Mouse (Mus musculus): ENCODE data around the gene Actrt2. TPM values are rescaled to one million over a fixed set of nuclear protein-coding genes. Genes with fewer than 3 reads are reported as not detected.

The Actrt2 gene
- not detected in 2 replicates for polyA plus RNA-seq (2012; rRNA removed)

- TF ChIP-seq CTCF (IDR thresholded peaks at IDR 0.05; ENCODE audit: extremely low read depth, insufficient read length, insufficient replicate concordance, low read depth, low read length) (no peak), POLR2A (IDR thresholded peaks at IDR 0.05; ENCODE audit: low read depth, low read length) (no peak)
- H3K36me3 ChIP-seq (ENCODE audit: control insufficient read depth, insufficient read depth, low read length), result no peaks in the 10 kb centered on the region
Observed at GRCm38 (mm10) chr4:154667767-154668166, at the start of gene Actrt2. TSS of gene Actrt2 (minus strand) at chr4:154667867.

GRCm38 (mm10) chr4:154709391-154710107, 41.9 kb upstream of the Actrt2 start:
- Histone ChIP-seq H3K4me3 (ENCODE audit: low read depth, low read length) (no peak overlapping the region), H3K36me3 (ENCODE audit: control insufficient read depth, insufficient read depth, low read length) (no peaks in the 10 kb centered on the region), H3K4me1 (ENCODE audit: control insufficient read depth, insufficient read depth, insufficient read length, low read length) (no peaks in the 10 kb centered on the region), H3K27ac (ENCODE audit: insufficient read depth, low read depth, low read length) (no peak overlapping the region), H3K27me3 (ENCODE audit: control insufficient read depth, insufficient read depth, low read length) (no peaks in the 10 kb centered on the region)
- TF ChIP-seq CTCF (IDR thresholded peaks at IDR 0.05; ENCODE audit: extremely low read depth, insufficient read length, insufficient replicate concordance, low read depth, low read length) (no peak), POLR2A (IDR thresholded peaks at IDR 0.05; ENCODE audit: low read depth, low read length) (no peak)
- 37% methylated on average over 21 of the region's 21 CpGs for WGBS

More at GRCm38 (mm10) chr4:154667767-154668166, at the start of gene Actrt2:
- Histone ChIP-seq H3K27me3 (ENCODE audit: control insufficient read depth, insufficient read depth, low read length) (no peaks in the 10 kb centered on the region), H3K4me1 (ENCODE audit: control insufficient read depth, insufficient read depth, insufficient read length, low read length) (no peaks in the 10 kb centered on the region), H3K4me3 (ENCODE audit: low read depth, low read length) (no peak within 1 kb of the TSS), H3K27ac (ENCODE audit: insufficient read depth, low read depth, low read length) (no peak within 1 kb of the TSS)
- 91% methylated on average over 2 of the region's 2 CpGs for WGBS

- Histone ChIP-seq H3K36me3 (ENCODE audit: control insufficient read depth, insufficient read depth, low read length) (no peaks in the 10 kb centered on the region), H3K4me3 (ENCODE audit: low read depth, low read length) (no peak overlapping the region), H3K27me3 (ENCODE audit: control insufficient read depth, insufficient read depth, low read length) (no peaks in the 10 kb centered on the region), H3K27ac (ENCODE audit: insufficient read depth, low read depth, low read length) (no peak overlapping the region), H3K4me1 (ENCODE audit: control insufficient read depth, insufficient read depth, insufficient read length, low read length) (no peaks in the 10 kb centered on the region)
- 56% methylated on average over 2 of the region's 2 CpGs for WGBS
- TF ChIP-seq POLR2A (IDR thresholded peaks at IDR 0.05; ENCODE audit: low read depth, low read length) (no peak), CTCF (IDR thresholded peaks at IDR 0.05; ENCODE audit: extremely low read depth, insufficient read length, insufficient replicate concordance, low read depth, low read length) (no peak)
Observed at GRCm38 (mm10) chr4:154708811-154709210, 41.1 kb upstream of the Actrt2 start.

- 84% methylated on average over 11 of the region's 11 CpGs for WGBS
- Histone ChIP-seq H3K4me3 (ENCODE audit: low read depth, low read length) (no peak overlapping the region), H3K27me3 (ENCODE audit: control insufficient read depth, insufficient read depth, low read length) (no peaks in the 10 kb centered on the region), H3K36me3 (ENCODE audit: control insufficient read depth, insufficient read depth, low read length) (no peaks in the 10 kb centered on the region), H3K4me1 (ENCODE audit: control insufficient read depth, insufficient read depth, insufficient read length, low read length) (no peaks in the 10 kb centered on the region), H3K27ac (ENCODE audit: insufficient read depth, low read depth, low read length) (no peak overlapping the region)
- no peak for TF ChIP-seq CTCF (IDR thresholded peaks at IDR 0.05; ENCODE audit: extremely low read depth, insufficient read length, insufficient replicate concordance, low read depth, low read length)
- TF ChIP-seq POLR2A (IDR thresholded peaks at IDR 0.05; ENCODE audit: low read depth, low read length), result no peak
Observed at GRCm38 (mm10) chr4:154708223-154708622, 40.6 kb upstream of the Actrt2 start.

GRCm38 (mm10) chr4:154707521-154707920, 39.9 kb upstream of the Actrt2 start:
- no peaks in the 10 kb centered on the region for H3K4me1 ChIP-seq (ENCODE audit: control insufficient read depth, insufficient read depth, insufficient read length, low read length)
- H3K27me3 ChIP-seq (ENCODE audit: control insufficient read depth, insufficient read depth, low read length), result no peaks in the 10 kb centered on the region
- H3K36me3 ChIP-seq (ENCODE audit: control insufficient read depth, insufficient read depth, low read length), result no peaks in the 10 kb centered on the region
- WGBS, result 72% methylated on average over 4 of the region's 4 CpGs
- no peak overlapping the region for H3K4me3 ChIP-seq (ENCODE audit: low read depth, low read length)
- TF ChIP-seq CTCF (IDR thresholded peaks at IDR 0.05; ENCODE audit: extremely low read depth, insufficient read length, insufficient replicate concordance, low read depth, low read length), result no peak
- TF ChIP-seq POLR2A (IDR thresholded peaks at IDR 0.05; ENCODE audit: low read depth, low read length), result no peak
- H3K27ac ChIP-seq (ENCODE audit: insufficient read depth, low read depth, low read length), result no peak overlapping the region

- Histone ChIP-seq H3K27ac (ENCODE audit: insufficient read depth, low read depth, low read length) (no peak overlapping the region), H3K27me3 (ENCODE audit: control insufficient read depth, insufficient read depth, low read length) (no peaks in the 10 kb centered on the region)
- TF ChIP-seq CTCF (IDR thresholded peaks at IDR 0.05; ENCODE audit: extremely low read depth, insufficient read length, insufficient replicate concordance, low read depth, low read length) (no peak), POLR2A (IDR thresholded peaks at IDR 0.05; ENCODE audit: low read depth, low read length) (no peak)
Observed at GRCm38 (mm10) chr4:154706442-154706841, 38.8 kb upstream of the Actrt2 start.

GRCm38 (mm10) chr4:154705681-154706080, 38.0 kb upstream of the Actrt2 start:
- no peaks in the 10 kb centered on the region for H3K4me1 ChIP-seq (ENCODE audit: control insufficient read depth, insufficient read depth, insufficient read length, low read length)
- no peak overlapping the region for H3K4me3 ChIP-seq (ENCODE audit: low read depth, low read length)
- no peak overlapping the region for H3K27ac ChIP-seq (ENCODE audit: insufficient read depth, low read depth, low read length)
- TF ChIP-seq POLR2A (IDR thresholded peaks at IDR 0.05; ENCODE audit: low read depth, low read length) (no peak), CTCF (IDR thresholded peaks at IDR 0.05; ENCODE audit: extremely low read depth, insufficient read length, insufficient replicate concordance, low read depth, low read length) (no peak)
- 56% methylated on average over 4 of the region's 4 CpGs for WGBS
- no peaks in the 10 kb centered on the region for H3K36me3 ChIP-seq (ENCODE audit: control insufficient read depth, insufficient read depth, low read length)
- H3K27me3 ChIP-seq (ENCODE audit: control insufficient read depth, insufficient read depth, low read length), result no peaks in the 10 kb centered on the region

More at GRCm38 (mm10) chr4:154706442-154706841, 38.8 kb upstream of the Actrt2 start:
- no peaks in the 10 kb centered on the region for H3K4me1 ChIP-seq (ENCODE audit: control insufficient read depth, insufficient read depth, insufficient read length, low read length)
- no peaks in the 10 kb centered on the region for H3K36me3 ChIP-seq (ENCODE audit: control insufficient read depth, insufficient read depth, low read length)
- no peak overlapping the region for H3K4me3 ChIP-seq (ENCODE audit: low read depth, low read length)
- 51% methylated on average over 1 of the region's 1 CpGs for WGBS
